Mouse (Mus musculus): Measurements from ENCODE around the gene St6galnac3.

DNA sequence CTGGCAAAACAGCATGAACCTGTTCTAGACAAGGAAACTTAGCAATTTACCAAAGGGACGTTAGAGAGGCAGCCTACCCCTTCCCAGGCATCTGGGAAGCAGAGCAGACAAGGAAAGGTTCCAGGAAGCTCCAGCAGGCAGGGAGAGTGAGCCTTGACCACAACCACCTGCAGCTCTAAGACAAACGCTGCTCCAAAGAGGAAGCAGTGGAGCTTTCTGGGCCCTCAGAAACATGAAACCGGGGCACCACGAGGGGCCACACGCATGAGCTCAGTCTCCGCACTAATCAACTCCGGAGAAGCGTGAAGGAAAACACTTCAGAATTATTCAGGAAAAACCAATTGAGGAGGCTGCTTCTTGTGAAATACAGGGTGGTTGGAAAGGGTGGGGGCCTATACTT, 108.1 kb downstream of the St6galnac3 start:
- TF ChIP-seq EP300 (optimal IDR thresholded peaks at IDR 0.05) (no peak), CTCF (IDR thresholded peaks at IDR 0.05; ENCODE audit: low read depth) (no peak)
